Mouse (Mus musculus) Patski (cell line): Measurements from ENCODE around the gene Phlda2. TPM values are rescaled to one million over a fixed set of nuclear protein-coding genes. Genes with fewer than 3 reads are reported as not detected.

Source experiments
- ATAC-seq: fragments of 100-300 bp; one replicate; pipeline ENCODE4 v1.8.0; 2021
- CTCF ChIA-PET: fragments of 350-600 bp; sonication (Branson Sonifier 250); formaldehyde crosslinking; loops from one replicate; lab custom pipeline; 2022; ENCODE audit warnings: inconsistent platforms; lab: Charles Lee
- POLR2A ChIA-PET: fragments of 350-600 bp; sonication (Branson Sonifier 250); formaldehyde crosslinking; loops from one replicate; lab custom pipeline; 2022; ENCODE audit warnings: antibody characterized with exemption, inconsistent platforms; lab: Charles Lee
- DNase-seq: peaks from one replicate; pipeline ENCODE4 v3.0.0-alpha.2; 2011; ENCODE audit warnings: low read depth, low spot score
- H3K27me3 ChIP-seq: fragments of 371-371 bp; one replicate; pipeline ENCODE4 v1.5.1; 2021
- CTCF ChIP-seq: fragments of 100-300 bp; IDR thresholded peaks from one replicate; pipeline ENCODE4 v1.5.1; 2021
- in situ Hi-C: fragments of 300-500 bp; cut with MboI; formaldehyde crosslinking; loops from 3 replicates; pipeline ENCODE4 v1.11.1; 2018; ENCODE audit warnings: low pct_unique_long_range_greater_than_20kb, mixed read lengths
- polyA plus RNA-seq: library from polyadenylated mRNA; unstranded; gene quantifications from one replicate; pipeline ENCODE4 v1.2.3, GENCODE M21; 2021

The Phlda2 gene
- polyA plus RNA-seq, 1 experiment from 2014 or later, result not detected

- POLR2A ChIA-PET, result interaction anchor here (1.0 kb wide), 1 partner anchor 8 kb away, joined by 4 read pairs; no protein-coding TSS in a partner anchor
- in situ Hi-C loops, result no loop called here
- no peaks in the 10 kb centered on the region for H3K27me3 ChIP-seq
- no peak for ATAC-seq
- DNase-seq, result no peak
- no peak for TF ChIP-seq CTCF
- CTCF ChIA-PET, result interaction anchor here (1.2 kb wide), 1 partner anchor 11 kb away, joined by 5 read pairs; no protein-coding TSS in a partner anchor
Observed at GRCm38 (mm10) chr7:143532410-143532809, 29.5 kb upstream of the Phlda2 start.

- TF ChIP-seq CTCF, result no peak
- DNase-seq, result no peak
- no peaks in the 10 kb centered on the region for H3K27me3 ChIP-seq
- ChIA-PET POLR2A (no interaction called here), CTCF (interaction anchor here (0.6 to 3.9 kb wide), 4 partner anchors 8 to 391 kb away, joined by 3 to 10 read pairs (median 3); no protein-coding TSS in a partner anchor)
- ATAC-seq, result no peak
- in situ Hi-C loops, result no loop called here
Observed at GRCm38 (mm10) chr7:143519333-143519732, 16.4 kb upstream of the Phlda2 start.

- TF ChIP-seq CTCF, result no peak
- POLR2A ChIA-PET, result interaction anchor here (0.8 kb wide), 1 partner anchor 34 kb away, joined by 3 read pairs; no protein-coding TSS in a partner anchor
- in situ Hi-C loops, result no loop called here
- CTCF ChIA-PET, result no interaction called here
- no peaks in the 10 kb centered on the region for H3K27me3 ChIP-seq
- ATAC-seq, result no peak
- no peak for DNase-seq
Observed at GRCm38 (mm10) chr7:143514416-143514768, 11.4 kb upstream of the Phlda2 start.

GRCm38 (mm10) chr7:143513763-143514415 lies 10.9 kb upstream of the Phlda2 start:
- CTCF ChIA-PET, result no interaction called here

GRCm38 (mm10) chr7:143511335-143511712 lies 8.4 kb upstream of the Phlda2 start:
- POLR2A ChIA-PET, result interaction anchor here (0.7 kb wide), 1 partner anchor 923 kb away, joined by 4 read pairs; no protein-coding TSS in a partner anchor
- in situ Hi-C loops, result no loop called here

More at GRCm38 (mm10) chr7:143513763-143514415, 10.9 kb upstream of the Phlda2 start:
- DNase-seq, result no peak
- in situ Hi-C loops, result no loop called here
- no peak for ATAC-seq
- POLR2A ChIA-PET, result interaction anchor here (0.8 kb wide), 1 partner anchor 34 kb away, joined by 3 read pairs; no protein-coding TSS in a partner anchor
- TF ChIP-seq CTCF, result no peak
- H3K27me3 ChIP-seq, result no peaks in the 10 kb centered on the region

GRCm38 (mm10) chr7:143510593-143511334 lies 7.8 kb upstream of the Phlda2 start:
- in situ Hi-C loops, result no loop called here
- TF ChIP-seq CTCF, result no peak
- CTCF ChIA-PET, result interaction anchor here (1.1 to 2.6 kb wide), 2 partner anchors 40 to 44 kb away, joined by 3 to 6 read pairs; no protein-coding TSS in a partner anchor
- ATAC-seq, result no peak
- POLR2A ChIA-PET, result interaction anchor here (0.6 kb wide), 1 partner anchor 388 kb away, joined by 3 read pairs; no protein-coding TSS in a partner anchor
- H3K27me3 ChIP-seq, result no peaks in the 10 kb centered on the region
- DNase-seq, result no peak

More at GRCm38 (mm10) chr7:143511335-143511712, 8.4 kb upstream of the Phlda2 start:
- ATAC-seq (no peak), DNase-seq (no peak)
- no peaks in the 10 kb centered on the region for H3K27me3 ChIP-seq
- CTCF ChIA-PET, result interaction anchor here (1.1 to 2.6 kb wide), 3 partner anchors 41 to 45 kb away, joined by 3 to 6 read pairs (median 4); no protein-coding TSS in a partner anchor
- no peak for TF ChIP-seq CTCF

GRCm38 (mm10) chr7:143509566-143509965 lies 6.6 kb upstream of the Phlda2 start:
- in situ Hi-C loops, result no loop called here
- TF ChIP-seq CTCF, result no peak
- no peaks in the 10 kb centered on the region for H3K27me3 ChIP-seq
- ChIA-PET POLR2A (no interaction called here), CTCF (interaction anchor here (2.6 kb wide), 1 partner anchor 43 kb away, joined by 6 read pairs; no protein-coding TSS in a partner anchor)
- ATAC-seq (no peak), DNase-seq (no peak)

- POLR2A ChIA-PET, result no interaction called here
- no peak for ATAC-seq
- TF ChIP-seq CTCF, result peak; percentile 86
- peaks cover 9% of the 10 kb centered on the region for H3K27me3 ChIP-seq
- in situ Hi-C loops, result no loop called here
- CTCF ChIA-PET, result interaction anchor here (1.1 to 1.8 kb wide), 5 partner anchors 12 to 355 kb away, joined by 3 to 10 read pairs (median 4); no protein-coding TSS in a partner anchor
- no peak for DNase-seq
Observed at GRCm38 (mm10) chr7:143506675-143507074, 3.7 kb upstream of the Phlda2 start.

GRCm38 (mm10) chr7:143506271-143506670 lies 3.3 kb upstream of the Phlda2 start:
- no peak for ATAC-seq
- CTCF ChIA-PET, result interaction anchor here (0.9 to 1.8 kb wide), 6 partner anchors 12 to 358 kb away, joined by 3 to 10 read pairs (median 4); no protein-coding TSS in a partner anchor

GRCm38 (mm10) chr7:143505823-143506222 lies 2.9 kb upstream of the Phlda2 start:
- no peak for DNase-seq
- ChIA-PET CTCF (interaction anchor here (0.7 to 1.8 kb wide), 8 partner anchors 10 to 357 kb away, joined by 3 to 10 read pairs (median 4); no protein-coding TSS in a partner anchor), POLR2A (no interaction called here)
- in situ Hi-C loops, result no loop called here
- H3K27me3 ChIP-seq, result peaks cover 11% of the 10 kb centered on the region
- TF ChIP-seq CTCF, result no peak
- ATAC-seq, result no peak

More at GRCm38 (mm10) chr7:143506271-143506670, 3.3 kb upstream of the Phlda2 start:
- in situ Hi-C loops, result no loop called here
- POLR2A ChIA-PET, result no interaction called here
- no peak for DNase-seq
- peaks cover 11% of the 10 kb centered on the region for H3K27me3 ChIP-seq
- no peak for TF ChIP-seq CTCF
